Mouse (Mus musculus) frontal cortex, postnatal 14 days (tissue): ENCODE data around the gene Dhx8.

Experiments used
- DNase-seq, 2 experiments: peaks; one replicate each; pipeline ENCODE4 v3.0.0; 2022; ENCODE audit warnings: low spot score in 2 of 2

Gene Dhx8

DNA sequence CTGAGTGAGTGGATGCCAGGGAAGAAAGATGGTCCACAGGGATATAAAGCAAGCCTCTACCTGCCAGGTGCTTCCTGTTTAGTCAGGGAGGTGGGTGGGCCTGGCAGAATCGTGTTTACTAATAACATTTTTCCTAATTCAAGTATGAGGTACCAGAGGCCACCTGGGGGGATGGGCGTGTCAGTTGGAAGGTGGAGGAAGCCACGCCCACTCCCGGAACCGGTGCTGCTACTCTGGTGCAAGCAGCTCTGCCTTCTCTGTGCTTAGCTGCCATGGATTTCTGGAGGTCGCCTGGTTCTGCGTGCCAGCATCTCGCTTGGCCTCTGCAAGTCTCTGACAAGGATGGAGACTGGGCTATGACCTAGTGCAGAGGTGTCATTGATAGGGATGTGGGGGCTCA lies 65.4 kb downstream of the Dhx8 start:
- no peak for DNase-seq

DNA sequence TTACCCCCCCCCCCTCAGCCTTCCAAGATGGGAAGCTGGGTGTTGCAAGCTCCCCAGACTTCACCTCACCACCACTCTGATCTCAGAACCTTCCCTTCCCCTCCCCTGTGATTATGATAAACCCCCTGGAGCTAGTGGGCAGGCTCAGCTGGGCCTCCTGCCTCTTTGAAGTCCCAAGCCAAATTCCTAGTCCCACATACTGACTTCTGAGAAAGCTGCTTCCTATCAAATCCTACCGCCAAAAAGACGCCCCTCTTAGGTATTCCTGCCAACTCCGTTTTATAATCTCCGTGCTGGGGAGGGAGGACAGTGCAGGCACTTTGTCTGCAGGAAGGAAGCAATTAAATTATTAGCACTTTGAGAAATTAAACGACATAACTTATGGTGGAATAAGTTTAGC lies 68.7 kb downstream of the Dhx8 start:
- no peak for DNase-seq

DNA sequence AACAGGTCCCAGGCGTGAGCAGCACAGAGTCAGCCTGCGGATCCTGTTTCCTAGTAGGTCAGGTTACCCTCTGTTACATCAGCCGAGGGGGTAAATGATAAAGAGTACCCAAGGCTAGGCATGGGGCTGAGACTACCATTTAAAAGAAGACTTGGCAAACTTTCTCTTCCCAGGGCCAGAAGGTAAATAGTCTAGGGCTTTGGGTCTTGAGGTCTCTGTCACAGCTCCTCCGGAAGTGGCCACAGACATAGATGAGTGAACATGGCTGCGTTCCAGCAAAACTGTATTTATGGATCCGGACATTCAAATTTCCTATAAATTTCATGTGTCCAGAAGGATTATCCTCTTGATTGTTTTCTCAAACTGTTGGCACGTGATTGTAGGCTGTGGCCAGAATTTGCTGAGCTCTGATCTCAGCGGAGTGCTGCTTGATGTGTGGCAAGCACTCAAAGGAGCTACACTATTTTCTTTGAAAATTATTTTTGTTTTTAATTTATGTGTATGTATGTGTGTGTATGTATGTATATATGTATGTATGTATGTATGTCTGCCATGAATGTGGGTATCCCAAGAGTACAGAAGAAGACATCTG lies 72.5 kb downstream of the Dhx8 start:
- DNase-seq = no peak

DNA sequence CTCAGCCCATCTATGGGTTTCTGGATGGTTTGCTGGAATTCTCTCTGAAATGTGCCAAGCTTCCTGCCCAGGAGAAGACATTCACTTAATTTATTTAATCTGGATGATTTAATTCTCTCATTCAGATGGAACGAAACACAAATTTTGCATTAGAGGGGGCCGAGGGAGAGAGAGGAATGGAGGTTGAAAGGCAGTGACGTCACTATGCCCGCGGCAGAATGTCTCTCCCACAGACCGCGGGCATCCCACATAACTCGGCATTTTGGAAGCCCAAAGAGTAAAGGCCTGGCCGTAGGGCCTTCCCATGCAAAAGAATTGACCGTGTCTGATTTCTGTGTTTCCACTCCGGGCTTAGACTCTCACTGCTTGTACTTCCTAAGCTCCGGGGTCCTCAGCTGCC lies 74.0 kb downstream of the Dhx8 start:
- DNase-seq = no peak

DNA sequence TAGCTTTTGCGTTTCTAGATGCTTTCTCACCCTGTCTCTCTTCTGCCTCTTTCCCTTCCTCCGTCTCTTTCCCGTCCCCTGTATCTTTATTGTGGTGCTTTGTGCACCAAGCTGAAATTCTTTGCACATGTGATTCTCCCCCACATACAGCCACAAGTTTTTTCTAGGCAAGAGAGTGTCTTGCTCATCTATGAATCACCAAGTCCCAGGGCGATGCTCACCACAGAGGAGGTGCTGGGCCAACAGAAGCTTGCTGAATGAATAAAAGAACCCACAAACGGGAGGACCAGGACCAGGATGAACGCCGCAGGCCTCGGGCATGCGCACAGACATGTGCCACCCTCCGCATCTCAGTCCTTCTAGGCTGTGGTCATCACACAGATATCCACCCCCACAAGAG lies 74.5 kb downstream of the Dhx8 start:
- DNase-seq = no peak

DNA sequence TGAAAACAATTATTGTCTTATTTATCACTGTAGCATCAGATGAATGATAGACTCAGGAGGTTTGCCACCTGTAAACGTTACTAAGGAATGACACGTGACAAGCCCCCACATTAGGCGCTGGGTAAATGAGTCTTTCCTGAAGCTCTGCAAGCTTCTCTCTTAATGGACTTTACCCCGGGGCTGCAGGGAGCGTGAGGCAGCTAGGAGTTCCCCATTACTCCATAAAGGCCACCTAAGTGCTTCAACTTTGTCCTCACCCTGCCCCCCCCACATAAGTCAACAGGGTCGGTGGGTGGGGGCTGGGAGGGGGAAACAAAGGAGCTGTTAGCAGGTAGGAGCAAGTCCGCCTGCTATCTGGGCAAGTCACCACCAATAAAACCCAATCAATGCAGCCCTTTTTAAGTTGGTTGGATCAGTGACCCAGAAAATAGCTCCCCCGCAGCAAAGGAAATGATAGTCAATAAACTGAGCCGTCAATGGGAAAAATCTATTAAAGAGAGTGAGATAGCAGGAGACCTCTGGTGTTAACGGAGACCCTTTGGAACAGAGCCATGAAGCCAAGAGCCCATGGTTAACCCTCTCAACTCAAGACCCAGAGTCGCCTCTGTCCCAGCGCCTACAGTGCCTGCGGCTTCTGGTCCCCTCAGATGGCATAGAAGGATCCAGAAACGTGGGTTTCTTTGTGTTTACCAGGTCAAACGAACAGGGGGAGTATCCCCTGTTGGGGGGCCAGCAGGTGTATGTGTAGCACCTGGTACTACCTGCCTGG lies 76.5 kb downstream of the Dhx8 start:
- DNase-seq = no peak

- DNase-seq = peak; percentile 70 to 87
These were observed 80.5 kb downstream of the Dhx8 start for GRCm38 (mm10) chr11:101813259-101813658.

- DNase-seq = peak; percentile 41 to 66
These were observed 81.8 kb downstream of the Dhx8 start for GRCm38 (mm10) chr11:101814375-101815102.

DNA sequence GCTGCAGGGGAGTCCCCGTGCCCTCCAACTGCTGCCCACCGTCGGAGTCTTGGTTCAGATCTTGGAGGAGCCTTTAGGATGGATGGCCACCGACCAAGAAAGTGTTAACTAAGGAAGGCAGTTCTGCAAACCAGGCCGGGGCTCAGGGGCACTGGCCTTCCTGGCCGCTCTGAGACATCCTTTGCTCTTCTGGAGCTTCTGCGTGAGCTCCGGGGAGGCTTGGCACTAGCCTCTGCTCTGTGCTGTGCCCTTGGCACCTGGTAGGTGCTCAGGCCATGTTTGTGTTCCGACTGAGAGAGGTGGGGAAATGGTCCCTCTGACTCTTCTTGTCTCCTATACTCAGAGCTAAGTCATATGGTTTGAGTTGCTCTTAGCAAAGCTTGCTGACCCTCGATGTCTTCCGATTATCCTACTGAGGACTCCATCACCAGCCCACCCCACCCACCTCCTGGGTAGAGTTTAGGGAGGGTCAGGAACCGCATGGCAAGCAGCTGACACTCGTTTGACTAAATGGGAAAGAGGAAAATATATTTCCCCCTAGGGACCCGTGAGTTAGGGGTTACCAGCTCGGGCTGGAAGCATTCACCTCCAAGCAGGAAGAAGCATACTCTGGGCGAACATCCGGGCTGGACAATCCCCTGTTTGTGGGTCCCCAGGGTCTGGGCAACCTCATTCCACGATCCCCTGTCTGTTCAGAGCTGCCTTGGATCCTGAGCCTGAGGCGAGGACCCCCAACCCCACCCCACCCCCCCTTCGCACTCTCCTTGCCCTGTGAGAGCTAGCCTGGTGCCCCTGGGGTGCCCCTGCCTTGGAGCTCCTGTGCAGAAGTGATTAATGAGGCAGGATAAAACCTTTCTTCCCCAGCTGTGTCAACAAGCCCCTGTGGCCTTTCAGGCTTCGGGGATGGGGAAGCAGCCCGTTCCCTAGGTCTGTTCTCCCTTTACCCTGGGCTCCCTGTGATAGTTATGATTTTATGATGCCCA lies 82.7 kb downstream of the Dhx8 start:
- no peak for DNase-seq
